Mouse (Mus musculus) embryonic stem cell, embryonic (primary cell): ENCODE measurements at regions not wholly inside any gene's neighbourhood (a gene's known extent, or its start where the extent isn't known, plus 50 kb on each side); places are given as distances from the start of the nearest gene placed in this dataset.
"Not testable (repeated sequence)": the region's sequence is repeated elsewhere in the genome, so short reads cannot be mapped to it uniquely, and the experiment has no call there.

Experiments
- CTCF ChIA-PET, 4 experiments: fragments of 300-600 bp in 2 of 4; fragments of 350-600 bp in 2 of 4; sonication (Branson Sonifier 250); formaldehyde crosslinking; loops; one replicate each; lab custom pipeline; 2022; ENCODE audit warnings: inconsistent platforms in 2 of 4; lab: Charles Lee
- POLR2A ChIA-PET, 4 experiments: fragments of 300-600 bp in 2 of 4; fragments of 350-600 bp in 2 of 4; sonication (Branson Sonifier 250); formaldehyde crosslinking; loops; one replicate each; lab custom pipeline; 2022; ENCODE audit warnings: antibody characterized with exemption in 4 of 4, inconsistent platforms in 1 of 4; lab: Charles Lee

DNA sequence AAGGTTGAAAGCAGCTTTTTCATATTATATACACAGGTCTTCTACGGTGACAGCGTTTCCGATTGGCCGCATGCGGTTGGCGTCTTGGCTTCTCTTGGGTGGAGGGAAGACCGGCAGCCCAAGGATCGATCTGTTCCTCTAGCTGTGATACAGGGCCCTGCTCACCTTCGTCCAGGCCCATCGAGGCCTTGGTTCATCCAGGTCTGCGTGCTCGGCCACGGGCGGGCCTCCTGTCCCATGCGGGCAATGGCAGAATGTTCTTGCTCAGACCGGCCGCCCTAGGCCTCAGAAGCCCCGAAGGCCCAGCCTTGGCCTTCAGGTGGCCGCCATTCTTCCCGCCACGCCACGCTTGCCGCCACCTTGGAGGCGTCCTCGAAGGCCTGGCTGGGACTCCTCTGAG is 194.4 kb upstream of the Ppp6c start:
- CTCF ChIA-PET, result no interaction called here
- POLR2A ChIA-PET, result no interaction called here

- CTCF ChIA-PET, result no interaction called here
- POLR2A ChIA-PET, result no interaction called here
Measured at GRCm38 (mm10) chr2:39400336-39400735, 174.1 kb upstream of the Ppp6c start.

DNA sequence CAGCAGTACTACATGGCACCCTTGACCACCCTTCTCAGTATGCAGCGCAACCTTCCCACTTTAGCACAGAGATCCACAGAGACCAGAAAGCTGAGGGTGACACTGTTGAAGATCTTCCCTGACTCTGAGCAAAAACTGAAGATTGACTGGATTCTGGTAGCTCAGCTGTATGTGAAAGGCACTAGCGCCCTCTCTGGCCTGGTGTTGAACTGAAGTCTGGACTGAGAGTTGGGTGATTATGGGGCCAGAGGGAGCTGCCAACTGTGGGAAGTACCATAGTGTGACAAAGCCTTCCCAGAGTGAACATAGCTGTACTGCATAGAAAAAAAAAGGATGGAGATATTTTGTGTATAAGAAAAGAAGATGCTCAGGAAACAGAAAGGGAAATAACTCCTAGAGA is 173.3 kb upstream of the Ppp6c start:
- ChIA-PET CTCF (interaction anchor here in 1 of 4 experiments (0.6 kb wide), 1 partner anchor 65 kb away, joined by 3 read pairs; no protein-coding TSS in a partner anchor), POLR2A (no interaction called here)

DNA sequence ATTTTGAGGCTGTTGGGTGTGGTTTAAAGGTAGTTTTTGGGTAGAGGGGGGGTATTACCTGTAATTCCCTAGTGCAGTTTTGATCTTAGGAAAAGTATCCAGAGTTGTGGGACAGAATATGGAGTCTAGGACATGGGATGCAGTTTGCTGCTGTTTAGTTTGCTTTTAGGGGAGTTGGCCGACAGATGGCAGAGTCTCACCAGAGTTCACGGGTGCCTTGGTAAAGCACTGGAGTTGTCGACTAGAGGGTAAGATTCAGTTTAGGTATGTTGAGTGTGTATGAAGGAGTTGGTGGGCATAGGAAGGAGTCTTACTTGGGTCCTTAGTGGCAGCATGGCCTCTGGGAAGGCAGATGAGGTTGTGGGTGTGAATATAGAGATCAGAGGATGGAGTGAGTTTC is 168.4 kb upstream of the Ppp6c start:
- CTCF ChIA-PET, result interaction anchor here in 1 of 4 experiments (0.7 kb wide), 1 partner anchor 89 kb away, joined by 4 read pairs; no protein-coding TSS in a partner anchor
- POLR2A ChIA-PET, result interaction anchor here in 1 of 4 experiments (0.9 kb wide), 1 partner anchor 67 kb away, joined by 4 read pairs; no protein-coding TSS in a partner anchor

DNA sequence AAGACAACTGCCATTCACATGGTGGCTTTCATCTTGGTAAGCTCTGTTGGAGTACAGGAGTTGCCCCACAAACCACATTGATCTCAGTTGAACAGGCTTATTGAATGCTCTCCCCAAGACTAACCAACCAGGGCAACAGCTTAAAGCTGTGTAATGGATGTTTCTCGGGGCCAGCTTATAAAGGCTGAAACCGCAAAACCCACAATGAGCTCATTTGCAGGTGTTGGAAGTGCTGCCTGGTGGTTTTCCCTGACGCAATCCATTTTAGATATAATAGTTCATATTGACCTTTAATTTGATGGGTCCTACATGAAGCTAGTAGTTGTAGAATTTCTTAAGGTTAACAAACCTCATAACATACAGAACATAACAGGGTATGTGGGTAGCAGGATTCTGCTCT is 151.0 kb upstream of the Ppp6c start:
- POLR2A ChIA-PET, result interaction anchor here in 1 of 4 experiments (0.6 kb wide), 1 partner anchor 943 kb away, joined by 3 read pairs; no protein-coding TSS in a partner anchor

DNA sequence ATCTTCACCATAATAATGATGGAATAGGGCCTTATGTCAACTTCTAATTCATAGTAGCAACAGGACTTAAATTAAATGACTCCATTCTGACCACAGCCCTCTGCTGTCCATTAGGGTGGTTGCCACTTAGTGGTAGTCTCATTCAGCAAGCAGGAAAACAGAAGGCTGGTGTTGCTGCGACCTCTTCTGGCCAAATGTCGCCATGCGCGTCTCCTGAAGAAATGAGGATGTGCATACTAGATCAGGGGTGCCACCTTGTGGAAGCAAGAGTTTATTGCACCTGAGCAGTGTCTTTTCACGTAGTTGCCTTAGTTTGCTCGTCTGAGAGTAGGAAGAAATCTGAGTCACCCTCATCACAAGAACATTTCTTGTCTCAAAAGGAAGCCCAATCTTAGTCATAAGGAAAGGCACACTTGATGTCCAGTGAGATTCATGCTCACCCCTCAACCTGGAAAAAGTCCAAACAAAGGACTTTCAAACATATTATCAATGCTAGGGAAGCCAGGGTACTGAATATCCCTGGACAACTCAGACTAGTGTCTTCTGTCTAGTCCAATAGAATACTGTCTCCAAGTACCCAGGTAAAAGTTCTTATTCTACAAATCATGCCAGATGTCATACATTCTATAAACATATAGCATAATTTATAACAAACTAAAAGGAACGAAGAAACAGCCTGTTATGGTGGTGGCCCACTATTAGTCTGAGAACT is 147.0 kb upstream of the Ppp6c start:
- CTCF ChIA-PET, result no interaction called here
- POLR2A ChIA-PET, result no interaction called here

More for the DNA sequence above, 151.0 kb upstream of the Ppp6c start:
- CTCF ChIA-PET, result interaction anchor here in 1 of 4 experiments (1.1 kb wide), 1 partner anchor 109 kb away, joined by 3 read pairs; no protein-coding TSS in a partner anchor

DNA sequence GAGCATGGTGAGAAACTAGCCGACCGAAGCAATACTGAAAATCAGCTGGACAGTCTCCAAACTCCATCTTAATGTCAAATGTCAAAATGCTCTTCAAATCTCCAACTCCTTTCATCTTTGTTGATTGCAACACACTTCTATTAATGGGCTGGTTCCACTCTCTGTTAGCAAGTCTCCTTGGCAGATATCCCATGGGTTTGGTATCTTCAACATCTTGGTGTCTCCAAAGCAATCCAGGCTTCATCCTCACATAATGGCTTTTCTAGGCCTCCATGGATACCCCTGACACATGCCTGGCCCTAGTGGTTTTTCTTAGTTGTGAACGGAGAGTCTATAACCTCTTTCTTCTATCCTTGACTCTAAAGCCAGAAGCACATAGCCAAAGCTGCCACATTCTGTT is 118.0 kb upstream of the Ppp6c start:
- POLR2A ChIA-PET, result no interaction called here
- CTCF ChIA-PET, result no interaction called here

GRCm38 (mm10) chr2:39340406-39340805 is 114.2 kb upstream of the Ppp6c start:
- POLR2A ChIA-PET, result no interaction called here
- CTCF ChIA-PET, result no interaction called here

DNA sequence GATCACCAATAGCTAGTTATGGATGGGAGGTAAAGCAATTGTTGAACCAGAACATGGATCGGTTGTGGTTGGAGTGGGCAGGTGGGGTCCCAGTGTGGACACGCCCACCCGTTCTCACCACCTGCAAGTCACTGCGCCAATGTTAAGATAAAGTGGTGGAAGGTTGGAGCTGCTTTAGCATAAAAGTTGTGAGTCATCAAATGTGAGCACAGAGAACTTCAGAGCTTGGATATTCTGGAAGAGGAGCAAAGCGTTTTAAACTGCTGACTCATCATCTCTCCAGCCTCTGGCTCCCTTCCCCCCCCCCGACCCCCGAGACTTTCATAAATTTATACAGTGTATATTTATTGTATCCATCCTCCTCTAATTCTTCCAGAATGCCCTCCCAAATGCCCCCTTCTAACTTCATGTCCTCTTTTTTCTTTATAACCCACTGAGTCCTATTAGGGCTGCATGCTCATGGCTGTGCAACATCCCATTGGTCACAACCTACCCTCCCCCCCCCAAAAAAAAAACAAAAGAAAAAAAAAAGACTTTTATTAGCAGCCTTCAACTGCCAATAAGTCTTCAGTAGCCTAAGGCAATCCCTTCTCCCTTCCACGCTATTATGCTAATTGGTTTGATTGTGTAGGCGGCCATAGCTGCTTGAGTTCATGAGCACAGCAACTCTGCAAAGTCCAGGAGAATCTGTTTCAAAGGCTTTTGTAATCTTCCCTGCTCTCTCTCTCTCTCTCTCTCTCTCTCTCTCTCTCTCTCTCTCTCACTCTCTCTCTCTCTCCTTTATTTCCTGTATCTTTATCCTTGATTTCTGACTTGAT is 112.8 kb upstream of the Ppp6c start:
- ChIA-PET POLR2A (interaction anchor here in 1 of 4 experiments (0.6 kb wide), 1 partner anchor 1107 kb away, joined by 4 read pairs; no protein-coding TSS in a partner anchor), CTCF (interaction anchor here in 1 of 4 experiments (0.5 to 0.7 kb wide), 2 partner anchors 115 to 390 kb away, joined by 3 to 19 read pairs; no protein-coding TSS in a partner anchor)

- POLR2A ChIA-PET, result interaction anchor here in 1 of 4 experiments (1.3 kb wide), 1 partner anchor 10 kb away, joined by 3 read pairs; no protein-coding TSS in a partner anchor
- CTCF ChIA-PET, result no interaction called here
Measured at GRCm38 (mm10) chr2:39337524-39337923, 111.3 kb upstream of the Ppp6c start.

DNA sequence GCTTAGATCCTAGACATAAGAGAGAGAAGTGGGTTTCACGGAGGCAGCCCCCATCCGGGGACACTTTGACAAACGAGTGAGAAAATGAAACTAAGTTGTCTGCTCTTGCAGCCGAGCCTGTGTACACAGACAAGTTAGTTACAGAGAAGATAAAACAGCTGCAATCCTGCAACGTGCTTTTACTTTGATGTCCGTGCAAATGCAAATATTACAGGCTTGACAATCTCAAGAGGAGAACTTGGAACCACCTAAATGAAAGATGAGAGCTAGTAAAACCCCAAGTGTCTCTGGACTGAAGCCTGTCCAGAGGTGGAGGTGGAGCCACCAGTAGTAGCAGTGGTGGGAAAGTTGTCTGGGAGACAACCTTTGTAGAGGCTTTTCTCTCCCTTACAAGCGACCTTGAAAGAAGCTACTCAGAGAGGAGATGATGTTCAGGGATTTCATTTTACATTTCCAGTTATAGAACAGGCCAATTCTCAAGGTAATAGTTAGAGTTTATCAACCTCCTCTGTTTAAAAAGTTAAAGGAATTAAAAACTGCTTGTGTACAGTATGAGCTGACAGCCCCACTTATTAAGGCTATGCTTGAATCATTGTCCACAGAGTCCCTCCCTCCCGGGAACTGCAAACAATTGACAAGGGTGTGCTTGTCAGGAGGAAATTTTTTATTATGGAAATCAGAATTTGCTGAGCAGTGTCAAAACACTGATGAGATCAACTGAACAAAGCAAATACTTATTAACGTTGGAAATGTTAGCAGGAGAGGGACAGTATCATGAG is 99.7 kb upstream of the Ppp6c start:
- POLR2A ChIA-PET, result interaction anchor here in 1 of 4 experiments (0.6 kb wide), 1 partner anchor 85 kb away, joined by 3 read pairs; no protein-coding TSS in a partner anchor
- CTCF ChIA-PET, result no interaction called here

GRCm38 (mm10) chr2:39325122-39325521 is 98.9 kb upstream of the Ppp6c start:
- CTCF ChIA-PET, result not testable (repeated sequence)
- POLR2A ChIA-PET, result interaction anchor here in 1 of 4 experiments (0.5 kb wide), 1 partner anchor 310 kb away, joined by 4 read pairs; no protein-coding TSS in a partner anchor

DNA sequence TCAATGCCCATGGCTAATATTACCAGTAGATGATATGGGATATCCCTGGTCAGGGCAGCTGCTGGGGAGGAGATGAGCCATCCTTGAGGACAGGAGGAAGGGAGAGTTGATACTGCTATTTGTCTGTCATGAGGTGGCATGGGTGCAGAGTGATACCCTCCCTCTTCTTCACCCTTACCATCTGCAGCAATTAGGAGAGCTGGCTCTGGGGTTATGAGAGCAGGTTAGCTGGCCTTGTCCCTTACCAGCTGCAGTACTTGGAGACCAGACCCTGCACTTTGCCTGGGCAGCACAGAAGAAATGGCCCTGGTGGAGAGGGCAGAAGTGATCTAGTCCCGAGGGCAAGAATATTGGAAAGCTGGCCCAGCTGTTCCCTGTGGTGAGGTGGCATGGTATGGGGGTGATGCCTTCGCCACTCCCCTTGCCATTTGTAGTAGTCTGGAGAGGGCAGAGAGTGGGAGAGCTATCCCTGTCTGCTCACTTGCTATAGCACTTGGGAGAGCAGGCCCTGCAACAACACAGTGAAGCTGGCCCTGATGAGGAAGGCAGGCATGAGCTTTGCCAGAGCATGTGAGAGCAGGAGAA is 73.6 kb upstream of the Ppp6c start:
- CTCF ChIA-PET, result no interaction called here
- POLR2A ChIA-PET, result no interaction called here

- ChIA-PET CTCF (no interaction called here), POLR2A (no interaction called here)
Measured at GRCm38 (mm10) chr2:39299290-39299689, 73.0 kb upstream of the Ppp6c start.

GRCm38 (mm10) chr2:39295435-39295834 is 69.2 kb upstream of the Ppp6c start:
- POLR2A ChIA-PET, result no interaction called here

GRCm38 (mm10) chr2:39278218-39278617 is 52.0 kb upstream of the Ppp6c start:
- ChIA-PET POLR2A (interaction anchor here in 1 of 4 experiments (1.7 kb wide), 1 partner anchor 9 kb away, joined by 3 read pairs; no protein-coding TSS in a partner anchor), CTCF (no interaction called here)

More at GRCm38 (mm10) chr2:39295435-39295834, 69.2 kb upstream of the Ppp6c start:
- CTCF ChIA-PET, result no interaction called here
